Mouse (Mus musculus): ENCODE data around the gene Olfr157. TPM values are rescaled to one million over a fixed set of nuclear protein-coding genes. Genes with fewer than 3 reads are reported as not detected.

Olfr157 gene
- total and polyA plus RNA-seq, 2 experiments: not detected

DNA sequence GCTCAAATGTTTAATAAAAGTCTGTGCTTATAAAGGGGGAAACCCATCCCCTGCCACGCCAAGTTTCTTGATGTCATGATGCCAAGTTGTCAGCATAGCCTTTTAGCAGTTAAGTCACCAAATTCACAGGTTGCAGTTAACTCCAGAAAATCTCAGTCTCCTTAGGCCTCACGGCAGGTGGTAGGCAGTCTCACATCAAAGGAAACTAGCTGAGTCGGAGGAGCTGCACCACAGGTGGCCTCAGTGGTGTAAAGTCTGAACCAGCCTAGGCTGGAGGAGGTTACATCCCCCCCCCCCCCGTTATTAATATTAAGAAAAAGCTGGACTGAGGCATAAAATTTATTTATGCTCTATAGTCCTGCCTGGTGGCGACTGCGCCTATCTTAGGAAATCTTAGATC lies 44.7 kb downstream of the Olfr157 start:
- WGBS: 71% methylated on average over 6 of the region's 6 CpGs
- DNase-seq (ENCODE audit: extremely low read depth, low read depth, low spot score): no peak
- Histone ChIP-seq H3K4me3 (ENCODE audit: insufficient read depth, low read depth, low read length) (no peak overlapping the region), H3K27me3 (ENCODE audit: control insufficient read depth, insufficient read depth, low read length) (no peaks in the 10 kb centered on the region), H3K9ac (ENCODE audit: low read depth, low read length) (no peak overlapping the region), H3K27ac (replicated peaks; ENCODE audit: insufficient read depth, low read depth, low read length) (no peak overlapping the region), H3K4me1 (ENCODE audit: control insufficient read depth, insufficient read depth, low read length) (no peaks in the 10 kb centered on the region), H3K79me2 (ENCODE audit: control insufficient read depth, insufficient read depth, low read length) (no peaks in the 10 kb centered on the region), H3K36me3 (ENCODE audit: control insufficient read depth, insufficient read depth, low read length) (no peaks in the 10 kb centered on the region)
- TF ChIP-seq CTCF (IDR thresholded peaks at IDR 0.05; ENCODE audit: low read depth, low read length): no peak

Other genes starting within 250 kb of the Olfr157 start
- 22.9 and 29.2 TPM in 2 replicates for gene Npr2, start 208.3 kb downstream of the Olfr157 start, total RNA-seq (2014; rRNA removed)
- 24.1 and 39.1 TPM in 2 replicates for gene Npr2, start 208.3 kb downstream of the Olfr157 start, polyA plus RNA-seq (2012; rRNA removed)
- gene Spag8, start 186.6 kb downstream of the Olfr157 start, total RNA-seq (2014; rRNA removed): 0.47 and 0.55 TPM in 2 replicates
- gene Spag8, start 186.6 kb downstream of the Olfr157 start, polyA plus RNA-seq (2012; rRNA removed): 0.83 and 1.1 TPM in 2 replicates
- gene Hint2, start 183.7 kb downstream of the Olfr157 start, total RNA-seq (2014; rRNA removed): 202 and 236 TPM in 2 replicates
- gene Hint2, start 183.7 kb downstream of the Olfr157 start, polyA plus RNA-seq (2012; rRNA removed): 215 and 231 TPM in 2 replicates
- 0.46 and 0.81 TPM in 2 replicates for gene Tmem8b, start 171.2 kb downstream of the Olfr157 start, total RNA-seq (2014; rRNA removed)
- 1.8 and 1.9 TPM in 2 replicates for gene Tmem8b, start 171.2 kb downstream of the Olfr157 start, polyA plus RNA-seq (2012; rRNA removed)
- gene Fam221b, start 171.1 kb downstream of the Olfr157 start, total RNA-seq (2014; rRNA removed): not detected in 2 replicates
- gene Fam221b, start 171.1 kb downstream of the Olfr157 start, polyA plus RNA-seq (2012; rRNA removed): 0.02 TPM in 1 of 2 replicates, not detected in the other
- gene Olfr70, start 139.4 kb downstream of the Olfr157 start, total RNA-seq (2014; rRNA removed): not detected in 2 replicates
- not detected in 2 replicates for gene Olfr70, start 139.4 kb downstream of the Olfr157 start, polyA plus RNA-seq (2012; rRNA removed)
- gene Olfr71, start 129.9 kb downstream of the Olfr157 start, total RNA-seq (2014; rRNA removed): not detected in 2 replicates
- not detected in 2 replicates for gene Olfr71, start 129.9 kb downstream of the Olfr157 start, polyA plus RNA-seq (2012; rRNA removed)
- gene Hrct1, start 113.0 kb downstream of the Olfr157 start, total RNA-seq (2014; rRNA removed): 0.09 and 0.13 TPM in 2 replicates
- gene Hrct1, start 113.0 kb downstream of the Olfr157 start, polyA plus RNA-seq (2012; rRNA removed): 0.07 and 0.21 TPM in 2 replicates
- 0.07 and 0.18 TPM in 2 replicates for gene Spaar, start 110.2 kb downstream of the Olfr157 start, total RNA-seq (2014; rRNA removed)
- gene Spaar, start 110.2 kb downstream of the Olfr157 start, polyA plus RNA-seq (2012; rRNA removed): 0.07 and 0.12 TPM in 2 replicates
- not detected in 2 replicates for gene Olfr159, start 69.2 kb downstream of the Olfr157 start, total RNA-seq (2014; rRNA removed)
- gene Olfr159, start 69.2 kb downstream of the Olfr157 start, polyA plus RNA-seq (2012; rRNA removed): not detected in 2 replicates
- gene Olfr156, start 16.3 kb downstream of the Olfr157 start, total RNA-seq (2014; rRNA removed): not detected in 2 replicates
- gene Olfr156, start 16.3 kb downstream of the Olfr157 start, polyA plus RNA-seq (2012; rRNA removed): not detected in 2 replicates
- not detected in 2 replicates for gene Olfr155, start 11.4 kb upstream of the Olfr157 start, total RNA-seq (2014; rRNA removed)
- not detected in 2 replicates for gene Olfr155, start 11.4 kb upstream of the Olfr157 start, polyA plus RNA-seq (2012; rRNA removed)
- 1.9 and 2.2 TPM in 2 replicates for gene Reck, start 35.3 kb upstream of the Olfr157 start, total RNA-seq (2014; rRNA removed)
- gene Reck, start 35.3 kb upstream of the Olfr157 start, polyA plus RNA-seq (2012; rRNA removed): 2.4 and 2.6 TPM in 2 replicates
- 0.83 and 2.0 TPM in 2 replicates for gene Glipr2, start 117.2 kb upstream of the Olfr157 start, total RNA-seq (2014; rRNA removed)
- 0.67 and 1.2 TPM in 2 replicates for gene Glipr2, start 117.2 kb upstream of the Olfr157 start, polyA plus RNA-seq (2012; rRNA removed)
- not detected in 2 replicates for gene Ccin, start 143.3 kb upstream of the Olfr157 start, total RNA-seq (2014; rRNA removed)
- not detected in 2 replicates for gene Ccin, start 143.3 kb upstream of the Olfr157 start, polyA plus RNA-seq (2012; rRNA removed)
- gene Clta, start 164.3 kb upstream of the Olfr157 start, total RNA-seq (2014; rRNA removed): 166 and 191 TPM in 2 replicates
- gene Clta, start 164.3 kb upstream of the Olfr157 start, polyA plus RNA-seq (2012; rRNA removed): 116 and 154 TPM in 2 replicates
- 318 and 329 TPM in 2 replicates for gene Gne, start 244.0 kb upstream of the Olfr157 start, total RNA-seq (2014; rRNA removed)
- gene Gne, start 244.0 kb upstream of the Olfr157 start, polyA plus RNA-seq (2012; rRNA removed): 85.5 and 87.9 TPM in 2 replicates

All from liver, adult 2 months (tissue).